Mouse (Mus musculus): ENCODE data around the gene Gm21958. TPM values are rescaled to one million over a fixed set of nuclear protein-coding genes. Genes with fewer than 3 reads are reported as not detected.

Gene Gm21958
- polyA plus RNA-seq, 1 experiment from 2014 or later: not detected

DNA sequence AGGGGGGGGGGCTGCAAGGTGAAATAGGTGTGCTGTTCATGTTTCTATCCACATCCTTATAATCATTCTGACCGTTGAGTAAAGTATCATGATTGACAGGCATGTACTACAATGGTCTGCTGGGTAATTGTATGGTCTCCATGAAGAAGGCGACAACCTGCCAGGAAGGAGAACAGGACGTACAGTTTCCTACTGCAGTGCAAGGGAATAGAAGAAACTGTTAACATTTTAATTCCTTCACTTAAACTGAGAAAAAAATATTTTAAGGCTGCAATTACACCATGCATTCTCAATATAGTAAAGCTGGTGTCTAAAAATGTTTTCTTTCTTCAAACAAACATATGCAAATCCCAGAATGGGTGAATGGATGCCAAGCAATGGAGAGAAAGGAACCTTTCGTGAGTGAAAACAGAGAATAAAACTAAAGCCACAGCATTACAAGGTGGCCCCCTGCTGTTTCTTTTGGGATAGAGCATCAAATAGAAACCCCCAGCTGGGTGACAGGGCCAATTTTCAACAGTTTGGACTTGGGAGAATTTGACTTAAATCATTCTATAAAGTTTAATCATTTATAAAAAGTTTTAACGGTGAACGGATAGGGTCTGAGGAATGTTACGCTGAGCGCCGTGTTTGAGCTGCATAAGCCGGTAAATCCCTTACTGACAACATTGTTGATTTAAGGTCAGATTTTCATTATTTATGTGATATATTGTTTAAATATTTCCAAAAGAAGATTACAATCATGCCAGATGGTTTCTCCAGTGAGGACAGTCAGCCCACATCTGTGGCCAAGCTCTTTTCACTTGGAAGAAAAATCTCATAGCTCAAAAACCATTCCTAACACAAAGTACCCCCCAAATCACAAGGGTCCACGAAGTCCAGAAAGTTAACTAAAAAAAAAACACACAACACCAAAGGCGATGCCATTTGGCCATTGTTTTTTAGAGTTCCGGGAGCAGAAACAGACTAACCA, 41.3 kb downstream of the Gm21958 start:
- H3K27ac ChIP-seq: no peak overlapping the region
- 67% methylated on average over 13 of the region's 13 CpGs for WGBS (ENCODE audit: insufficient replicate concordance)
- no peaks in the 10 kb centered on the region for H3K36me3 ChIP-seq
- ATAC-seq: no peak
- no peak overlapping the region for H3K4me2 ChIP-seq
- no peaks in the 10 kb centered on the region for H3K9me3 ChIP-seq (replicated peaks)
- H3K9ac ChIP-seq: no peak overlapping the region
- no peaks in the 10 kb centered on the region for H3K4me1 ChIP-seq
- no peaks in the 10 kb centered on the region for H3K27me3 ChIP-seq (replicated peaks)
- H3K4me3 ChIP-seq: no peak overlapping the region

- H3K36me3 ChIP-seq: no peaks in the 10 kb centered on the region
- no peak overlapping the region for H3K9ac ChIP-seq
- WGBS (ENCODE audit: insufficient replicate concordance): 41% methylated on average over 3 of the region's 3 CpGs
- no peak overlapping the region for H3K27ac ChIP-seq
- no peak overlapping the region for H3K4me2 ChIP-seq
- H3K9me3 ChIP-seq (replicated peaks): no peaks in the 10 kb centered on the region
- H3K27me3 ChIP-seq (replicated peaks): no peaks in the 10 kb centered on the region
- H3K4me3 ChIP-seq: no peak overlapping the region
- no peaks in the 10 kb centered on the region for H3K4me1 ChIP-seq
- no peak for ATAC-seq
Measured at GRCm38 (mm10) chr3:54672111-54672510, 42.0 kb downstream of the Gm21958 start.

- Histone ChIP-seq H3K36me3 (no peaks in the 10 kb centered on the region), H3K4me3 (no peak overlapping the region), H3K27me3 (replicated peaks) (no peaks in the 10 kb centered on the region), H3K4me1 (no peaks in the 10 kb centered on the region), H3K4me2 (no peak overlapping the region), H3K9me3 (replicated peaks) (no peaks in the 10 kb centered on the region), H3K9ac (no peak overlapping the region), H3K27ac (no peak overlapping the region)
- ATAC-seq: no peak
- WGBS (ENCODE audit: insufficient replicate concordance): 63% methylated on average over 6 of the region's 6 CpGs
Measured at GRCm38 (mm10) chr3:54669559-54669958, 44.6 kb downstream of the Gm21958 start.

- no peaks in the 10 kb centered on the region for H3K4me1 ChIP-seq
- no peaks in the 10 kb centered on the region for H3K36me3 ChIP-seq
- H3K9me3 ChIP-seq (replicated peaks): no peaks in the 10 kb centered on the region
- H3K27me3 ChIP-seq (replicated peaks): no peaks in the 10 kb centered on the region
- H3K27ac ChIP-seq: no peak overlapping the region
- no peak for ATAC-seq
- H3K4me2 ChIP-seq: no peak overlapping the region
- WGBS (ENCODE audit: insufficient replicate concordance): 61% methylated on average over 6 of the region's 6 CpGs
- H3K9ac ChIP-seq: no peak overlapping the region
- H3K4me3 ChIP-seq: no peak overlapping the region
Measured at GRCm38 (mm10) chr3:54668722-54669121, 45.4 kb downstream of the Gm21958 start.

DNA sequence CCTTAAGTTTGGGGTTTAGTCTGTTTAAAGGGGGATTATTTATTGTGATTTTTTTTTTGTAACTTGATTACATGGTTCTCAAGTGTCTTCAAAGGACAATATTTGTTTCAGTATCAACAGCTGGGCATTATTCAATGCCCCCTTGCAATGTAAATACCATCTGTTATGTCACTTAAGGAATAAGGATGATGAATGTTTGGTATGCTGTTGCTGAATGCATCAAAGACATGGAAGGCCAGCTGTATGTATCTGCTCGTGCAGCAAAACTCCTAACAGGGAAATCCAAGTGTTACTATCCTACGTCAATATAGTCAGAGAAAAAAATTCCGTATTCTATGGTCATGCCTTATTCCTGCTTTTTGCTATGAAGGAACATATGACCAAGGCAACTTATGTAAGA, 46.0 kb downstream of the Gm21958 start:
- WGBS (ENCODE audit: insufficient replicate concordance): 70% methylated on average over 3 of the region's 3 CpGs
- Histone ChIP-seq H3K27me3 (replicated peaks) (no peaks in the 10 kb centered on the region), H3K4me2 (no peak overlapping the region), H3K36me3 (no peaks in the 10 kb centered on the region), H3K27ac (no peak overlapping the region), H3K9me3 (replicated peaks) (no peaks in the 10 kb centered on the region), H3K9ac (no peak overlapping the region), H3K4me3 (no peak overlapping the region), H3K4me1 (no peaks in the 10 kb centered on the region)
- ATAC-seq: no peak

Other genes starting within 250 kb of the Gm21958 start
- gene Supt20, start 21.5 kb downstream of the Gm21958 start, polyA plus RNA-seq (2016; fragmentation: Nextera tagmentation; extraction: Ambion mirVana): 49.8 and 50.0 TPM in 2 replicates
- gene Exosc8, start 21.0 kb upstream of the Gm21958 start, polyA plus RNA-seq (2016; fragmentation: Nextera tagmentation; extraction: Ambion mirVana): 124 and 125 TPM in 2 replicates
- 31.2 and 33.7 TPM in 2 replicates for gene Alg5, start 21.2 kb upstream of the Gm21958 start, polyA plus RNA-seq (2016; fragmentation: Nextera tagmentation; extraction: Ambion mirVana)
- 0.18 and 0.19 TPM in 2 replicates for gene Smad9, start 41.2 kb upstream of the Gm21958 start, polyA plus RNA-seq (2016; fragmentation: Nextera tagmentation; extraction: Ambion mirVana)
- gene Rfxap, start 93.4 kb upstream of the Gm21958 start, polyA plus RNA-seq (2016; fragmentation: Nextera tagmentation; extraction: Ambion mirVana): 38.7 and 39.3 TPM in 2 replicates
- 0.50 and 0.99 TPM in 2 replicates for gene Sertm1, start 201.5 kb upstream of the Gm21958 start, polyA plus RNA-seq (2016; fragmentation: Nextera tagmentation; extraction: Ambion mirVana)

Measured in liver, embryonic 12.5 days (tissue).